Mouse (Mus musculus) heart, adult 2 months (tissue): ENCODE results near the gene Bclaf1.
A peak's percentile ranks its signal among the peaks of the same experiment; 100 is the strongest.

Experiments
- CTCF ChIP-seq: fragments of 200-600 bp; IDR thresholded peaks from 2 replicates; pipeline ENCODE4 v1.8.1; 2022; ENCODE audit warnings: antibody characterized with exemption, mild to moderate bottlenecking, moderate library complexity
- POLR2A ChIP-seq: fragments of 200-500 bp; IDR thresholded peaks from 2 replicates; pipeline ENCODE4 v1.6.1; 2011; ENCODE audit warnings: mild to moderate bottlenecking, low read depth, low read length, control low read depth; ENCODE audit not compliant: insufficient read depth

DNA sequence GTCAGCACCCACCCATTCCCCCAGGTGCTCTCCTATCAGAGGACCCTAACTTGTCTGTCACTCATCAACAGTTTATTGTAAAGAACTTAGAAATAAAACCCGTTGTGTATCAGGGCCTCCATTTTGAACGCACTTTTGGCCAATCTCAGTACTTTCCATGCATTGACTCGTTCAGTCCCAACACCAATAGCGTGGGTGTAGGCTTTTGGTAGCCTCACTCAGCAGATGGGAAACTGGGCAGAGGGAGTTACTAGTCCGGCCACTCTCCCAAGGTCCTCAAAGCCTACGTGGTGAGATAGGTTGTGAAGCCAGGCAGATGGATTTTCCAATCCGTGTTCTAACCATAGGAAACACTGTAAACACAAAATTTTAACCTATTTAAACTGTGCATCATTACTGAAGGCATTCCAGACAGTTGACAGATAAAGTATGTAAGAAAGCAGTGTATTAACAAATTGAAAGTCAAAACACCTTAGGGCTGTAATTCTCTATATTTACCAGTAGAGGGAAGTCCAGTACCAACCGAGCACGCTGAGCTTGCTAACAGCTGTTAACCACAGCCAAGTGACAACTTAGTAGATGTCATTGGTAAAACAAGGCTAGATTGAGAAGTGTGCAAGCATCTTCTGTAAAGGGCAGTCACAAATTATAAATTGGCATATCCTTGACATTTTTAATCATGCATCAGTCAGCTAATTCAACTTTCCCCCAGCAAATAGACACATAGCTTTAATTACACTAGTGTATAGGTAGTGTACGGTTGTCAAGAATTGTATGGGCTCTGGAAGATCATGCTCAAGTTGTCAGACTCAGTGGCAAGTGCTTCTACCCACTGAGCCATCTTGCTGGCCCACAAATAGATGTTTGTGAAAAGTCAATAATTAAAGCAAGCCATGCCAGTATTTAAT is 49.5 kb downstream of the Bclaf1 start:
- TF ChIP-seq CTCF (peak; percentile 95), POLR2A (no peak)
